Mouse (Mus musculus) kidney, adult 18-20 months (tissue): ENCODE data around the gene Htt.

Experiments
- DNase-seq: peaks from one replicate; pipeline ENCODE4 v3.0.0; 2021

Htt gene

DNA sequence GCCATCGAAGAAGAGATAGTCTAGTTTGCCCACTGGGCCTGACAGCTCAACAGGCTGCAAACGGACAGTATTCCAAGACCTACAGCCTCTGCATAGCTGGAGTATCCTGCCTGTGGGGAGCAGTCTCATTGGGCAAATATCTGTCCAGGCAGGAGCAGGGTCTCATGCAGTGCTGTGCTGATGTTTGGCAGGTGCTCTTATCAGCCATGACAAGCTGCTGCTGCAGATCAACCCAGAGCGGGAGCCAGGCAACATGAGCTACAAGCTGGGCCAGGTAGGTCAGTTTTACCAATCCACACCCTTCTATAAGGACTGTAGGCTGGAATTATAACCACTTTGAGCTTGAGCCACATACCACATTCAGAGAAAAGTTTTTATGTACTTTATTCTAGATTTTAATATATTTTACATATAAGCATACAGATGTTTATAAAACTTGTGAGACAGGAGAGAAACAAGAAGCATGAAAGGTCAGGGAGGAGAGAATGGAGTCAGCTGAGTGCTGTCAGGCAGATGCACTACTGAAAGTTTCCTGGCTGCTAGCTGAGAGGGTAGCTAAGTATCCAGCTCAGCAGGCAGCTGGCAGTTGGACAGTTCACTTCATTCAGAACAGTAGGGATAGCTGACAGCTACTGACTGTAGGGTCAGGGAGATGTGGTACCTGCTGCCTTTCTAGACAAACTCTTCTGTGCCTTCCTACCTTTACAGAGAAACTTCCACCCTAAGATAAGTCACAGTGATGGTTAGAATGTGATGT is 135.3 kb downstream of the Htt start:
- no peak for DNase-seq

DNA sequence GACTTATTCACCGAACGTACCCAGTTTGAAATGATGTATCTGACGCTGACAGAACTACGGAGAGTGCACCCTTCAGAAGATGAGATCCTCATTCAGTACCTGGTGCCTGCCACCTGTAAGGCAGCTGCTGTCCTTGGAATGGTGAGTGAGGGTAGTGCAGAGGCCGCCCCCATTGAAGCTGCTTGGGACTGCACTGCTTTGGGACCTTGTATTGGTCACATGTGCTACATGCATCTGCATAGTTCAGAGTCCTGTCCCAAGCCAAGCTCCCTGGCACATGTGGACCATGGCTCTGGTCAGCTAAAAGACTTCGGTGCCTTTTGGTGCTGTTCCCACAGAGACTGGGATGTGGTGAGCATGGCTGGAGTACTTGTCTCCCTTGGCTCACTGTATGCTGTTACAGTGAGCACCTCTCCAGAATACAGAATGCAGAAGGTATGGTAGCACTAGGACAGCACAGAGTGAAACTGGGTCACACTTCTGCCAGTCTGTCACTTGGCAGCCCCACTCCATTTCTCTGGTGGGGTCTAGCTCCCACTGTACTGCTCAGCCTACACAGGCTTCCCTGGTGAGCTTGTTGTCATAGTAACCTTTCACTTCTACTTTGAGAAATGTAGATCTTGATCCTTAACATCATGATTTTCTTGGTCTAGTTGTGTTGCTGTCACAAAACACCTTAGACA is 138.4 kb downstream of the Htt start:
- no peak for DNase-seq

DNA sequence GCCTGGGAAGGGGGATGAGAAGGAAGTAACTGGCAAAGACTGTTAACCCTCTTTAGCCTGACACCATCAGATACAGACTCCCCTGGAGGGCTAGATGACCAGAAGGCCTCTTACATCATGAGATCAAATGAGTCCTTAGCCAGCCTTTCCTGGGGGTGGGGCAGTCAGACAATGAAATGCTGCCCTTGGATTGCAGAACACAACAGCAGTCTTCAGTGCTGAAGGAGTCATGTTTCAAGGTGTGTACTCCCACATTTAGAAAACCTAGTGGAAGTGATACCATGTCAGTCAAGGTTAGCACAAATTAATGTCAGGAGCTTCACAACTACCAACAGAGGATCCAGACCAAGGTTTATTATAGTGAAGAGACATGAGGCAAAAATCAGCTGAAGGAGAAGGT is 140.8 kb downstream of the Htt start:
- DNase-seq: no peak

DNA sequence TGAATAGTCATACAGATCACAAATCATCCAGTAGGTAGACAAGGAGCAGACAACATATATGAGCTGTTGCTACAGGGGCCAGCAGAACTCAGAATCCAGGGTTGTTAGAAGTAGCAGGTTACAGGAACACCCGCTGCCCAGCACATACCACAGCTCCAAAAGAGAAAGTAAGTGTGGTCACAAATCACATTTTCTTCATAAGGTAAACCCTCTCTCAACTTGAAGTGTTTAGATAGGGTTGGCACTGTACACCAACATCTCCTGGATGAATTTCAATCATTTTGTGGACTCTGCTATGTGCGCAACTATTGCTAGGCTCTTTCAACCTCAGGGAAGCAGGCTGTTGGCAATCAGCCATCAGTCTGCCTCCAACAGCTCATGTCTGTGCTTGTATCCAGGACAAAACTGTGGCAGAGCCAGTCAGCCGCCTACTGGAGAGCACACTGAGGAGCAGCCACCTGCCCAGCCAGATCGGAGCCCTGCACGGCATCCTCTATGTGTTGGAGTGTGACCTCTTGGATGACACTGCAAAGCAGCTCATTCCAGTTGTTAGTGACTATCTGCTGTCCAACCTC is 141.4 kb downstream of the Htt start:
- no peak for DNase-seq

DNA sequence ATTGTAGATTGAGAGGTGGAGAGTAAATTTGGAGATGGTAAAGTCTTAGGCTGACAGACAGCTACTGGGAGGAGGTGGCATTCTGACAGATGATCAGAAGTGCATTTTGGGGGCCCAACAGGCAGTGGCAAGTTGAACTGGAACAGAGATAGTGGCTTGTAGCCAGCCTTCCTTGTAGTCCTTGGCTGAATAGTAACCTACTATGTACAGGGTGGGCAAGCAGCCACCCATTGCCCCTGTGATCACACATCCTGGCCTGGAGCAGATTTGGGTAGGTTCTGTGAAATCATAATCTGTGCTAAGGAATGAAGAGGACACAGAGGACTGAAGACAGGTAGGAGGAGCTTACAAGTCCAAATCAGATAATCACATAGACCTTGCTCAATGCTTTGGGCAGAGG is 142.9 kb downstream of the Htt start:
- no peak for DNase-seq

DNA sequence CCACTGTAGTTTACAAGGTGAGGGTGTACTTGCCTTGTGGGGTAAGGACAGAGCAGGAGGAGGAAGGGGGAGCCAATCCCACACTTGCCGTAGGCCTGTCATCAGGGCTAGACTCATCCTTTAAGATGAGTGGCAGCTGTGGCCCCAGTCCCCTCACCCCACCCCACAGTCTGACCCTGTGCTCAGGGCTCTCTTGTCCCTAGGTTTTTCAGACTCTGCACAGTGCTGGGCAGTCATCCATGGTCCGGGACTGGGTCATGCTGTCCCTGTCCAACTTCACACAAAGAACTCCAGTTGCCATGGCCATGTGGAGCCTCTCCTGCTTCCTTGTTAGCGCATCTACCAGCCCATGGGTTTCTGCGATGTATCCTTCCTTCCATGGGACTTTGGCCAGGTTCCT is 145.7 kb downstream of the Htt start:
- no peak for DNase-seq

DNA sequence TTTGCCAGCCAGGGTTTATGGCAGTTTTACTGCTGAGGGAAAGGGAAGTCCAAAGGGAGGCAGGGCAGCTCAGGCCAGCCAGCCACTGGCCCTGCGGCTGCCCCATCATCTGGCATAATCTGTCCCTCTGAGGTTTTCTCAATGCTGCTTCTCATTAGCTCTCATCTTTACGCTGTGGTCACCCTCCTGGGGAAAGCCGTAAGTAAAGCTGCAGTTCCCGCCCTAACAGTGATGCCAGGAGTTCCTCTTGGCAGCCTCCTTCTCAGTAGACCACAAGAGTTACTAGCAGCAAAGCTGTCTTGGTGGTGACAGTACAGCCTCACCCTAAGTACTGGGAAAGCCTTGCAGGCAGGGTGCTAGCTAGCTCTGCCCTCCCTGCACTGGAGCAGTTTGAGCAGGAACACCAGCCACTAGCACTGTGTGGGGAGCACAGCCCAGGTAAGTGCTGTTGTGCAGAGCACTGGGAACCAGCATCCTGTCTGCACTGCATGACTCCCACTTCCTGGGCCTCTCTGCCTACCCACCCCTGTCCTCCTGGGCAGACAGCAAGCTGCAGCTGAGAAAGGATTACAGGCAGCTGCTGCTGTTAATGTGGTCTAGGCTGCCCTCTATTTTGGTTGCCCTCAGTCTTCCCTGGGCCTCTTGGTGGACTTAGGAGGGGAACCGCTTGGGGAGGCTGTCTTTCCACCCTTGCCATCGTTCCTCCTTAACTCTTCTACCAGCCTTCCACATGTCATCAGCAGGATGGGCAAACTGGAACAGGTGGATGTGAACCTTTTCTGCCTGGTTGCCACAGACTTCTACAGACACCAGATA is 146.6 kb downstream of the Htt start, which contains the start of gene Msantd1:
TSS of gene Msantd1 (plus strand) at position 103 of the 816 bp plus-strand sequence.
- DNase-seq: no peak

DNA sequence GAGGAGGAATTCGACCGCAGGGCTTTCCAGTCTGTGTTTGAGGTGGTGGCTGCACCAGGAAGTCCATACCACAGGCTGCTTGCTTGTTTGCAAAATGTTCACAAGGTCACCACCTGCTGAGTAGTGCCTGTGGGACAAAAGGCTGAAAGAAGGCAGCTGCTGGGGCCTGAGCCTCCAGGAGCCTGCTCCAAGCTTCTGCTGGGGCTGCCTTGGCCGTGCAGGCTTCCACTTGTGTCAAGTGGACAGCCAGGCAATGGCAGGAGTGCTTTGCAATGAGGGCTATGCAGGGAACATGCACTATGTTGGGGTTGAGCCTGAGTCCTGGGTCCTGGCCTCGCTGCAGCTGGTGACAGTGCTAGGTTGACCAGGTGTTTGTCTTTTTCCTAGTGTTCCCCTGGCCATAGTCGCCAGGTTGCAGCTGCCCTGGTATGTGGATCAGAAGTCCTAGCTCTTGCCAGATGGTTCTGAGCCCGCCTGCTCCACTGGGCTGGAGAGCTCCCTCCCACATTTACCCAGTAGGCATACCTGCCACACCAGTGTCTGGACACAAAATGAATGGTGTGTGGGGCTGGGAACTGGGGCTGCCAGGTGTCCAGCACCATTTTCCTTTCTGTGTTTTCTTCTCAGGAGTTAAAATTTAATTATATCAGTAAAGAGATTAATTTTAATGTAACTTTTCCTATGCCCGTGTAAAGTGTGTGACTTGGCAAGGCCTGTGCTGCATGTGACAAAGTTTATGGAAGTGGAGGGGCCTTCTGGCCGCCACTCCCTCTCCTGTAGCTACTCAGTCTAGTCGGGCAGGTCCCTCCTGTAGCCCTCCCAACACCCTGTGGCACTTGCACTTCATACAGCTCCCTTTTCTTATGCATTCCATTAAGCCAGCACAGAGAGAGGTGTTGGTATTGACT is 147.4 kb downstream of the Htt start:
- no peak for DNase-seq

DNA sequence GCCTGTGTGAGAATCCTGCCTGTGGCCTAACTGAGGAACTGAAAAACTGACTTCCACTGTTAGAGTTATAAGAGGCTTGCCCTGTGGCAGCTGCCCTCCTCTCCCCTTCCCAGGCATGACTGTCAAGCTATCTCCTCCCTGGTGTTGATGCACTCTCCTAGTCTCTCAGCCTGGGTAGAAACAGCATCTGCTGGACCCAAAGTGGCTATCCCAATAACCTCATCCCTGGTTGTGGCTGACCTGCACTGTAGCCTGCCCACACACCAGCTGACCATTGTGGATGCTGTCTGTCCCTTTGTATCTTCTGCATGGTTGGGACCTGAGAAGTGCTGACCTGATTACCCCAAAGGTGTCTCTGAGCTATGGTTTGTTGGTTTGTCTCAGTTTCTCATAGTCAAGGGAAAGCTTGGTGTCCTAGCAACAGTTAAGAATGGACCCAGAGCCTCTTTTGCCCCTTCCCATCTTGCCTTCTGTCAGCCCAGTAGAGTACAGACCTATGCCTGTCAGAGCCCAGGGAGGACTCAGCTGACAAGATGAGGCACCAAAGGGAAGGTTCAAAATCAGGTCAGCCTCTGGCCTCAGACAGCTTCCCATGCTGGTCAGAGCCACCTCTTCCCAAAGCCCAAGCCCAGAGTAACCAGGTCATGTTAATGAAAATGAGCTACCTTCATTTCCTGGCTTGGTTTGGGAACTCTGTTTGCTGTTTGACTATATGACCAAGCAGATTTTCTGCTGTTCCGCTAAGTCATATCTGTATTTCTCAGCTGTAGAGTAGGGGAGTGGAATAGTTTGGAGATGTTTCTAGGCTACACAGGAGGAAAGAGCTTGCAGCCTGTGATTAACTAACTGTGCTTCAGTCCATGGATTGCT is 148.3 kb downstream of the Htt start:
- no peak for DNase-seq

DNA sequence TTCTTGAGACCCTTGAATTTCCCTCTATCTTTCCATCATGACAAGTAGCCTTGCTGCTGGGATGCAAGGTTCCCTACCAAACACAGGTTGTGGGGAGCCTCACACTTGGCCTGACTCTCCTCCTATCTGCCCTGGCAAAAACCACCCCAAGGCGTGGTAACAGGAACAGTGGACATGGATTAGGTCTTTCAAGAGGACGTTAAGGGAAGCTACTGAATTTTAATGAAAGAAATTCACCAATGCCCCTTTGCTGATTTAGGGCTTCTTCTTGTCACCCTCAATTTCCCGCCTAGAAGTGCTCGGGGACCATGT is 148.9 kb downstream of the Htt start:
- no peak for DNase-seq

DNA sequence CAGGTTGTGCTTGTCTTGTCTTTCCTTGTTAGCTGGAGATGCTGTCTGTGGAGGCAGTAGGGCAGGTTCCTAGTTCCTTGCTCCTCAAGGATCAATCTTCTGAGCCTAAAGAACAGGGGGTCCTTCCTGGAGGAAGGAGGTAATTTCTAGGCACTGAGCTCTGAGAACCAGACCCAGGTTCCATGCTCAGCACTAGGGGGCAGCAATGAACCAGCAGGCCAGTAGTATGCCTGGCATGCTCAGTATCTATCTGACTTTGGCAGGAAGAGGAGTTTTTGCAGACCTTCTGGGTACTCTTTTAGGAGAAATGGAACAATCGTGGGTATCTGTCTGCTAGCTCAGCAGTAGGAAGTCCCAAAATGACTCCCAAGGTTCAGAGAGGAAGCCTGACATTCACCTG is 154.3 kb downstream of the Htt start:
- DNase-seq: peak; percentile 75

DNA sequence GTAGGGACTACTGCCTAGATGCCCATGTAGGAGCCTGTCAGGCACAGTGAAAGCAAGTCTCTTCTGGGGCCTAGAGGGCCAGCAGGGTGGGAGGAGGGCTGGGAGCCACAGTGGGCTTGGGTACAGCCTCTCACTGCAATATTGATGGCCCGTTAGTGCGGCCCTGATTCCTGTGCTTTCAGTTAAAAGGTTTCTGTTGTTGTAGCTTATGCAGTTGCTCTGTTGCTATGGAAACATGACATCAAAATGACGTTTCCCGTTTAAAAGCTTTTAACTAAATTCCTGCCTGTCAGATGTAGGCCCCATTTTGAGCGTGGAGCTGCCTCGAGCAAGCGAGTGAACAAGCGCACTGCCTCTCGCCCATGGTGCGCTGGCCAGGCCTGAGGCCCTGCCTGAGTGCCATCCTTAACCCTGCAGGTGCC is 155.7 kb downstream of the Htt start:
- no peak for DNase-seq

DNA sequence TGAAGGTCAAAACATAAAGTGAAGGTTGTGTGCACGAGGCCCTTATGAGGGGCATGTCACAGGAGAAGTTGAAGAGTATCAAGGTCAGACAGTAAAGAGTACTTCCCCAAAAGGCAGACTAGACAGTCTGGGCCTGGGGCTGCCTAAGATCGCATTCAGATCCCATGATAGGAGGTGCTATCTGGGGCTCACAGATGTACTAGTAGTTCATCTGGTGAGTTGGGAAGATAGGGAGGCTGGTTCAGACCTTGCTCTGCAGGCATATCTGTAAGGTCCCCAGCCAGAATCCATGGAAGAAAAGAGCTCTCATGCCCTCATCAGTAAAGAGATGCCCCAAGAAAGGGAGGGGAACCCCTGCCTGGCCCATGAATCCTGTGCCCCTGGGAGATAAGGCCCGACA is 157.2 kb downstream of the Htt start:
- no peak for DNase-seq

DNA sequence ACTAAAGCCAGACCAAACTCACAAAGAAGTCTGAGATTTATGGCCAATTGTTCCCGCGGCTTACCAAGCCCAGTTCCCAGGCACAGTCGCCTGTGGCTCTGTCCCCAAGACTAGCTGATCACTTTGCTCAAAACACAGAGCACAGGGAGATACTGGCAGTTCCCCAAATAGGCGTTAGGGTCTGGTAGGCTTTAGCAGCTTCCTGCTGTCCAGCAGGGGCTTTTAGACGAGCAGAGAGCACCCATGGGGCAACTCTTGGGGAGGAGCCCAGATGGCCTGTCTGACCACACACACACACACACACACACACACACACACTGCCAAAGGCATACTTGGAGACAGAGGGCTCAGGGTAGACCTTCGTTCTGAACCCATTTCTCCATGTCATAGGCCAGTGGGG is 161.0 kb downstream of the Htt start:
- no peak for DNase-seq

DNA sequence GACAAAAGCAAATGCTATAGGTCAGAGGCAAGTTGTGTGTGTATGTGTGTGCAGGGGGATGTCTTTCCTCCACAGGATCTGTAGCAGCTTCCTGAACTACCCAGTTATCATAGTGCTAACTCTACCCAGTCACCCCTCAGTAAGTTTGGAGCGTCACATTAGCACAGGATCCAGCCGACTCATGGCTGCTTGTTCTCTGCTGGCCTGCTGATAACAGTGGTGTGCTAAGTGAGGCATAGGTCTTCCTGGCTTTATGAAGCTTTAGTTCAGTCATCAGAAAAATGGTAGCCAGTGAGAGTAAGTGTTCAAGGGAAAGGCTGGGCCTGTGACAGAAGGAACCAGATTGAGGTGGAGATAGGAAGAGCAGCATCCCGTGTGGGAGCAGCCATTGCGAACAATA is 162.4 kb downstream of the Htt start:
- DNase-seq: no peak

DNA sequence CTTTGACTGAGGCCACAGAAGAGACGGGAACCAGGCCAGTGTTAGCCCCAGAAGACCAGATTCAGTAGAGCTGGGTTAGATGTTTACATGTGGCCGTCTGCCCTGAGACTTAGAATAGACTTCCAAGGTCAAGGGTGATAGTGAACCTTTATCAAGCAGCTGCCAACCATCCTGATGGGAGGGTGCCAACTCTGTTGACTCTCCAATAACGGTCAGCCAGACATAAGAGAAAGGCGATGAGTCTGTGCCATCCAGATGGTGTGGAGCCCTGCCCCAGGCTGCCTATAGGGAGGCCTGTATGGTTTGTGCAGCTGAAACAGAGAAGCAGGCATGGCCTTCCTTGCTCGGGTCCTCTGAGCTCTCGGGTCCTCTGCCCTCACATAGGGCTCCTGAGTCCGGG is 163.0 kb downstream of the Htt start:
- DNase-seq: no peak

DNA sequence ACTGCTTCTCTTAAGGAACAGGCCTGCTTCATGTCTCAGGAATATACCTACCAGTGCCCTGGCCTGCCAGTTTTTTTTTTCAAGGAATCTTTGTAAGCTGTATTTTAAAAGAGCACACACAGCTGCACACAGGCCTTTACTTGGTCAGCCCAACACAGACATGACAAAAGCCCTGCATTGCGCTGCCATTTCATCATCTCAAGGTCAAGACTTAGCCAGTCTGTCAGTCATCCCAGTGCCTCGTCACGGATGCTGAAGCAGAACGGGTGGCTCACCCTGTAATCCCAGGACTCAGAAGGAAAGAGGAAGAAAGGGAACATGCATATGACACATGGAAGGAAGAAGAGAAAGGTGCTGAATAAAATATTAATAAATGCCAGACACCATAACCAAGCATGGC is 166.1 kb downstream of the Htt start:
- DNase-seq: no peak

DNA sequence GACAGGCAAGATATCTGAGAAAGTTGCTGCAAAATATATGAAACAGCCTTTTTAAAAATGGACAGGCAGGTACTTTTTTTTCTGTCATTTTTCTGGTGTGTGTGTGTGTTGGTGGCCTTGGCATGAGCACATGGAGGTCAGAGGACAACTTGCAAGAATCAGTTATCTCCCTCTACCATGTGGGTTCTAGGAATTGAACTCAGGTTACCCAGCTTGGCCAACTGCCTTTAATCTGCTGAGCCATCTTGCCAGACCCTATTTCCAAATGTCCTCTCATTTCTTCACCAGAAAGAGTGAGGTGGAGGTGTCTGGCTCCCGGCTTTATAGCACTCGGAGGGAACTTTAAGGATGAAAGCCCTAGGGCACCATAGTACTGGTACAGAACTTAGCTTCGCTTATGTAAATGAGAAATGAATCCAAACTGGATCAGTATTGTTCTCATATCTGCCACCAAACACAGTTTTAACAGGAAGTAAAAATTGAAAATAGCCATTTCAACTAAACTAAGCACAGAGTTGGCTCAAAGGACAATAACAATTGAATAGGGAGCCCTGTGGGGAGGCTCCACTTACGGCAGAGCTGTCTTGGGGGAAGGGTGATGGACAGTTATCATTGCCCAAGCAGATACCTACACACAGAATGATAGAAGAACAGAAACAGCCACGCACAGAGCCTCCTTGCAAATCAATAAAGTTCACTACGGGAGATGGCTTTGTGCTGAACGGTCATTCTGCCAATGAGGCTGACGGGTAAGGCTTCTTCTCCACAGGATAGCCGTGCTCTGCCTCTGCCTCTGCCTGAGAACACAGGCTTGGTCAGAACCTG is 168.8 kb downstream of the Htt start:
- DNase-seq: no peak

DNA sequence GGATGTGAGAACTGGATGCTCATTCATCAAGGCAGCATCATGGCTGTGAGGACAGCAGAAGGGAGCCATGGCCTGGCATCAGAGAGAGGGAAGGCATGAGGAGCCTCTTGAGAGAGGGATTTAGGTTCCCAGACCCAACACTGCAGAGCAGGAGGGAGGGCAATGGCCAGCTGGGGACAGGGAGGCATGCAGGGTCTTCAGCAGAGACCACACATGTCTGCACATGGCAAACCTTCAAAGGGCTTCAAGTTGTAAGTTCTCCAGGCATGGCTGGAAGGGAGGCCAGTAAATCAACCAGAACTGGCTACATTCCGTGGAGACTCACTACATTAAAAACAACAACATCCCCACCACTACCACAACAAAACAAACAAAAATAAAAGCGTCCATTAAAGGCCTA is 169.6 kb downstream of the Htt start:
- no peak for DNase-seq
